Mouse (Mus musculus): Measurements from ENCODE around the gene Lpar1. TPM values are rescaled to one million over a fixed set of nuclear protein-coding genes. Genes with fewer than 3 reads are reported as not detected.
"Not testable (repeated sequence)": the region's sequence is repeated elsewhere in the genome, so short reads cannot be mapped to it uniquely, and the experiment has no call there.

Lpar1 gene
- polyA plus RNA-seq, 1 experiment, result 53.6 TPM

DNA sequence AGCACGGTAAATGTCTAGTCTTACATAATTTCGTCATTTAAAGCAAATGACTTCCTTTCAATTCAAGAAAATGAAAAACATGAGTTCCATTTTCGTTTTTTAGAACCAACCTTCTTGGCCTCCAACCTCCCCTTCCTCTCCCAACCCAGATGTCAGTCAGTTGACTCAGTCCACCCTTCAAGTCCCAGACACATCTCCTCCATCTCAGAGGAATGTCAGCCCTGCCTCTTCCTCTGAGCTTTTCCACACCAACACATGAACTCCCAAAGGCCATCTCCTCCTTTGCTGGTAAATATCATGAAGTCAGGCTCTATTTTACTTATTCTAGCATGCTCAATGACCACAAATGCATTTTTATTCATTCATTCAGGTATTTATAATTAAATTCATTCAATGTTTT, 10.5 kb downstream of the Lpar1 start:
- Histone ChIP-seq H3K27me3 (ENCODE audit: control insufficient read depth, insufficient read depth, low read length) (no peaks in the 10 kb centered on the region), H3K4me3 (replicated peaks; ENCODE audit: insufficient read depth, low read depth, low read length) (no peak overlapping the region), H3K4me1 (ENCODE audit: control insufficient read depth, insufficient read depth, low read length) (no peaks in the 10 kb centered on the region), H3K27ac (ENCODE audit: insufficient read depth, low read length) (no peak overlapping the region)
- DNase-seq, result no peak
- no peak for TF ChIP-seq CTCF (IDR thresholded peaks at IDR 0.05; ENCODE audit: borderline replicate concordance, insufficient read depth, low read depth, low read length)
- TF ChIP-seq POLR2A (IDR thresholded peaks at IDR 0.05; ENCODE audit: borderline replicate concordance, insufficient read depth, low read length), result no peak
- 90% methylated on average over 3 of the region's 3 CpGs for WGBS

DNA sequence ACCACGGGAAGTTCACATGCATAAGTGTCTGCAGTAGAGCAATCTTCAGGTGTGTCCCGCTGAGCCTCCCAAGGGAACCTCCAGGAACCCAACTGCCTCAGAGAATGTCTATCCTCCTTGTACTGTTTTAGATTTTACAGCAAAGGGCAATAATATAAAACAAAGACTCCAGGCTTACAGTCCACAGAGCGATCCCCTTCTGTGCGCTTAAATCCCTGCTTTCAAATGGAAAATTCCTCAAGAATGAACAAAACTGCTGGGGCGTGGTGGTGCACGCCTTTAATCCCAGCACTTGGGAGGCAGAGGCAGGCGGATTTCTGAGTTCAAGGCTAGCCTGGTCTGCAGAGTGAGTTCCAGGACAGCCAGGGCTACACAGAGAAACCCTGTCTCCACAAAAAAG, 11.0 kb downstream of the Lpar1 start:
- H3K4me3 ChIP-seq (replicated peaks; ENCODE audit: insufficient read depth, low read depth, low read length); DNase-seq; H3K27ac ChIP-seq (ENCODE audit: insufficient read depth, low read length); H3K27me3 ChIP-seq (ENCODE audit: control insufficient read depth, insufficient read depth, low read length); H3K4me1 ChIP-seq (ENCODE audit: control insufficient read depth, insufficient read depth, low read length): not testable (repeated sequence)
- 91% methylated on average over 7 of the region's 7 CpGs for WGBS

DNA sequence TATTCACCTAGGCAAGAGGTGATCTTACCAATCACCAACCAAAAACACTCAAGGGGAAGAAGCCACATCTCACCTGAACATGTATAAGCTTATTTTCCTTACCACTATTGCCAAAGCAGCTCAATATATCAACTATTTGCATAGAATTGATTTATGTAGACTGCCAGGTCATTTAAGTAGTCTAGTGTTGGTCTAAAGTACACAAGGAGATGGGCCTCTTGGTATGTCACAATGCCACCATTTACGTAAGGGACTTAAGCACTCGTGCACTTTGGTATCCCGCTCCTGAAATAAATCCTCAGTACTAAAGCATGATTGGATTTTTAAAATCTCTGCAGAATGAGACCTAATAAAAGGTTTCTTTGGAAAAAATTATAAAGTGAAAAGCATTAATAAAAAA, 12.9 kb downstream of the Lpar1 start:
- no peak overlapping the region for H3K4me3 ChIP-seq (replicated peaks; ENCODE audit: insufficient read depth, low read depth, low read length)
- 96% methylated on average over 3 of the region's 3 CpGs for WGBS
- no peaks in the 10 kb centered on the region for H3K4me1 ChIP-seq (ENCODE audit: control insufficient read depth, insufficient read depth, low read length)
- DNase-seq, result no peak
- H3K27ac ChIP-seq (ENCODE audit: insufficient read depth, low read length), result no peak overlapping the region
- TF ChIP-seq POLR2A (IDR thresholded peaks at IDR 0.05; ENCODE audit: borderline replicate concordance, insufficient read depth, low read length) (no peak), CTCF (IDR thresholded peaks at IDR 0.05; ENCODE audit: borderline replicate concordance, insufficient read depth, low read depth, low read length) (no peak)
- no peaks in the 10 kb centered on the region for H3K27me3 ChIP-seq (ENCODE audit: control insufficient read depth, insufficient read depth, low read length)

DNA sequence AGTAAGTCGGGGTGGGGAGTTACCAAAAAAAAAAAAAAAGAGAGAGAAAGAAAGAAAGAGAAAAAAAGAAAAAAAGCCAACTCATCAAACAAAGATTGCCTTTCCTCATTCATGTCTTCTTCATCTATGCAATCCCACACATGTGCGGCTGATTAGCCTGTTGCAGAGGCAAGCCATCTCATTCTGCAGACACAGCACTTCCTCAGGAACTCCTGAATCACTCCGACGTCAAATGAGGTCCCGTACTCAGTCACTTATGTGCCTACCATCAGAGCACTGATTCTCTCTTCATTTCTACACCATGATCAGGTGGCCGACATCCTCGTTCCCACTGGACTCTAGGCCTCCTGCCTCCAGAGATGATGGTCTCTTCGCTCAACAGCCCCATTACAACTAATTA, 13.3 kb downstream of the Lpar1 start:
- Histone ChIP-seq H3K4me1 (ENCODE audit: control insufficient read depth, insufficient read depth, low read length) (no peaks in the 10 kb centered on the region), H3K4me3 (replicated peaks; ENCODE audit: insufficient read depth, low read depth, low read length) (no peak overlapping the region), H3K27me3 (ENCODE audit: control insufficient read depth, insufficient read depth, low read length) (no peaks in the 10 kb centered on the region), H3K27ac (ENCODE audit: insufficient read depth, low read length) (no peak overlapping the region)
- WGBS, result 88% methylated on average over 8 of the region's 8 CpGs
- no peak for TF ChIP-seq POLR2A (IDR thresholded peaks at IDR 0.05; ENCODE audit: borderline replicate concordance, insufficient read depth, low read length)
- no peak for DNase-seq

DNA sequence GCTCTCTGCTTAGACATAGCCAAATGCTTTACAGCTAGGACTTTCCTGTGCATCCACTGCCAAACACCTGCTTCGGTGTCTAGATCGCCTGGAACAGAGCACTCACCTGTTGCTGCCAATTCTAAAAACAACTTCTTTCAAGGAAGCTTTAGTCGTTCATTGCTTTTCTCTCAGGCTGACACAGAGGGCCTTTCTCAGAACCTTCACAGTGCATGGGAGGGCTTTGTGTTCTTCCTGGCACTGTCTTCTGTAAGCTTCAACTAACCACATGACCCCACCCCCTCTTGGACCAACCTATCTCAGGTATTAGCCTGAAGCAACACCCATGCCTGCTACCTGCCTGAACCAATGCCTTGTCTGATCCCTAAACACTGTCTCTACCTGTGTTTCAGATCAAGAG, 15.0 kb downstream of the Lpar1 start:
- no peak for DNase-seq
- Histone ChIP-seq H3K4me1 (ENCODE audit: control insufficient read depth, insufficient read depth, low read length) (no peaks in the 10 kb centered on the region), H3K27me3 (ENCODE audit: control insufficient read depth, insufficient read depth, low read length) (no peaks in the 10 kb centered on the region), H3K4me3 (replicated peaks; ENCODE audit: insufficient read depth, low read depth, low read length) (no peak overlapping the region), H3K27ac (ENCODE audit: insufficient read depth, low read length) (no peak overlapping the region)
- 84% methylated on average over 3 of the region's 3 CpGs for WGBS
- TF ChIP-seq CTCF (IDR thresholded peaks at IDR 0.05; ENCODE audit: borderline replicate concordance, insufficient read depth, low read depth, low read length) (no peak), POLR2A (IDR thresholded peaks at IDR 0.05; ENCODE audit: borderline replicate concordance, insufficient read depth, low read length) (no peak)

DNA sequence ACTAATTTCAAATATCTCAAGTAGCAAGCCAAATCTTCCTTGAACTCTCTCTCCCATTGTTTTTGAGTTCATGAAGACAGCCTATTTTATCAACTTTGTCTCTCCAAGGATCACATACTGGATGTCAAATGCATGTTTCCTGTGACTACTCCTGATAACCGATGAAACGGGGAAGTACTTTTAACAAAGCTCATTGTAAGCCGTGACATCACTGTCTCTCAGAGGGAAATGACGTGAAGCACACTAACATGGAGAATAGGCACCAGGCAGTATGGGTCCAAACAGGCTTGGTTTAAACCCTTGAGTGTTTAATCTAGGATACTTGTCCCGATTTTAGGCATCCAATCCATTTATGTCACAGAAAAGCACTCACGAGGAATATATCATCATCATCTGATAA, 17.9 kb downstream of the Lpar1 start:
- Histone ChIP-seq H3K4me3 (replicated peaks; ENCODE audit: insufficient read depth, low read depth, low read length) (no peak overlapping the region), H3K4me1 (ENCODE audit: control insufficient read depth, insufficient read depth, low read length) (no peaks in the 10 kb centered on the region), H3K27me3 (ENCODE audit: control insufficient read depth, insufficient read depth, low read length) (no peaks in the 10 kb centered on the region), H3K27ac (ENCODE audit: insufficient read depth, low read length) (no peak overlapping the region)
- DNase-seq, result no peak
- no peak for TF ChIP-seq POLR2A (IDR thresholded peaks at IDR 0.05; ENCODE audit: borderline replicate concordance, insufficient read depth, low read length)
- no peak for TF ChIP-seq CTCF (IDR thresholded peaks at IDR 0.05; ENCODE audit: borderline replicate concordance, insufficient read depth, low read depth, low read length)
- 93% methylated on average over 6 of the region's 6 CpGs for WGBS

DNA sequence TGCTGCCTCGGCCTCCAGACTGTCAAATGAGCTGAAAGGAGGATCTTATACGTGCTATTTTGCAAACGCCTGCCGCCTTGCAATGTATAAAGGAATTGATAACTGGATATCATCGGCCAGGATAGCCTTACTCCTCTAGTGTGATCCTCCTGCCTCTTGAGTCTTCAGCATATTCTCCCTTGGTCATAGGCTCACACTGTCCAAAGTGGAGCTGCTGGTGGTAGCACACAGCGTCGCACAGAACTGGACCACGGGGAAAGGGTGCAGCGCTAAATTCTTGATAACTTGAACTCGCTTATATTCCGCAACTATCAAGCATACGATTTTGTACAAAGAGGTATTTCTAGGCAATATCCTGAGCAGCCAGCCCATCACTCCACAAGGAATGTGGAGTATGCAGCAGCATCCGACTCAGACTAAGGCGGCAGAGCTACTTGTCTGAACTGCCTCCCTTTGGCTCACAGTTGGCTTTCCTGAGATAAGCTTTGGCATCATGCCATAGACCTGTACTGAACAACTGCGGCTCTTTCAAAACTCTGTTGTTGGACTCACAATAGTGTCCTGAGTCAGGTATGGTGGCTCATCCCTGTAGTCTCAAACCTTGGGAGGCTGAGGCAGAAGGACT, 18.9 kb downstream of the Lpar1 start:
- TF ChIP-seq POLR2A (IDR thresholded peaks at IDR 0.05; ENCODE audit: borderline replicate concordance, insufficient read depth, low read length), result no peak
- no peak for TF ChIP-seq CTCF (IDR thresholded peaks at IDR 0.05; ENCODE audit: borderline replicate concordance, insufficient read depth, low read depth, low read length)
- H3K27ac ChIP-seq (ENCODE audit: insufficient read depth, low read length), result no peak overlapping the region
- no peak overlapping the region for H3K4me3 ChIP-seq (replicated peaks; ENCODE audit: insufficient read depth, low read depth, low read length)
- WGBS, result 77% methylated on average over 15 of the region's 15 CpGs
- H3K27me3 ChIP-seq (ENCODE audit: control insufficient read depth, insufficient read depth, low read length), result no peaks in the 10 kb centered on the region
- DNase-seq, result no peak
- H3K4me1 ChIP-seq (ENCODE audit: control insufficient read depth, insufficient read depth, low read length), result no peaks in the 10 kb centered on the region

DNA sequence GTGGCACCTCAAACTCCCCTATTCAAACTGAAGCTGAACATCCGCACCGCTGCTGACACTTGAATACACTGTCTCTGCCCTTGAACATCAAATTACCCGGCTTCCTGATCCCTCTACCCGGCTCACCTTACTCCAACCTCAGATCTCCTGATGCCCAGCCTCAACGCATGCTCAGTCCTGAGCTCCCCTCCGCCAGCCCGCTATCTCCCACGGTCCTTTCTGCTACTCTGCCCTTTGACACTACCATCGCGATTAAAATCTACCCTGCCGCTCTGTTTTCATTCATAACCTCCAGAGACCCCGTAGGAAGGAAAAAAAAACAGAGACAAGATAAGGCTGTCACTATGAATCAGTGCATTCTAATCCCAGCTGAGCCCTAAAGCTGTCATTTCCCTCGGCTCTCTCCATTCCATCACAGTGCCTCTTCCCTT, 19.5 kb downstream of the Lpar1 start:
- H3K4me1 ChIP-seq (ENCODE audit: control insufficient read depth, insufficient read depth, low read length), result no peaks in the 10 kb centered on the region
- H3K27me3 ChIP-seq (ENCODE audit: control insufficient read depth, insufficient read depth, low read length), result no peaks in the 10 kb centered on the region
- TF ChIP-seq CTCF (IDR thresholded peaks at IDR 0.05; ENCODE audit: borderline replicate concordance, insufficient read depth, low read depth, low read length) (no peak), POLR2A (IDR thresholded peaks at IDR 0.05; ENCODE audit: borderline replicate concordance, insufficient read depth, low read length) (no peak)
- H3K27ac ChIP-seq (ENCODE audit: insufficient read depth, low read length), result no peak overlapping the region
- WGBS, result 44% methylated on average over 13 of the region's 13 CpGs
- no peak for DNase-seq
- H3K4me3 ChIP-seq (replicated peaks; ENCODE audit: insufficient read depth, low read depth, low read length), result no peak overlapping the region

All from cerebellum, adult 2 months (tissue).